Mouse (Mus musculus): ENCODE data around the gene Fermt2. TPM values are rescaled to one million over a fixed set of nuclear protein-coding genes. Genes with fewer than 3 reads are reported as not detected.

Gene Fermt2
- total and polyA plus RNA-seq, 2 experiments from 2014 or later = 26.4 to 66.7 TPM

DNA sequence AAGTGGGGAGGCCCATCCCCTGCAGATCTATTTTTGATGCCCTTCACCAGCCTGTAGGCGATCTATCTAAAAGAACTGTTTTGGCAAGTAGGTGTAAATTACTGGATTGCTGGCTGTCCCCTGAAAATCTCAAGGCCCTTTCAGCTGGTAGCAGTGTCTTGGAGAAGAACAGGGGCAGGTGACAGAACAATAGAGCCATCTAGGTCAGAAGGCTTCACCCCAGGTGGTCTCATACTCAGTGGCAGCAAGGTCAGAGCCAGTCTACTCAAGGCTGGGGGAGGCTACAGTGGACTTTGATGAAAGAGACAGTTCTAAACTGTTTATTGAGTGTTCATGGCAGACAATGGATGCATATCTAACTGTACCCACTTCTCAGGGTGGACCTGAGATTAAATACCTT lies 29.1 kb upstream of the Fermt2 start:
- 91% methylated on average over 1 of the region's 1 CpGs for WGBS
- DNase-seq (ENCODE audit: low spot score) (no peak), ATAC-seq (ENCODE audit: low FRiP score) (no peak)
- Histone ChIP-seq H3K27ac (ENCODE audit: low read depth, low read length) (no peak overlapping the region), H3K9me3 (ENCODE audit: low read length) (no peaks in the 10 kb centered on the region), H3K9ac (replicated peaks; ENCODE audit: low read length, poor library complexity, severe bottlenecking) (no peak overlapping the region), H3K4me3 (ENCODE audit: low read depth, low read length) (no peak overlapping the region), H3K4me1 (ENCODE audit: insufficient read depth, low read length) (no peaks in the 10 kb centered on the region), H3K4me2 (ENCODE audit: low read depth, low read length, poor library complexity, severe bottlenecking) (no peak overlapping the region), H3K27me3 (ENCODE audit: insufficient read depth, low read length) (no peaks in the 10 kb centered on the region), H3K36me3 (ENCODE audit: insufficient read depth, low read length) (no peaks in the 10 kb centered on the region)
- TF ChIP-seq CTCF (IDR thresholded peaks at IDR 0.05) = no peak

DNA sequence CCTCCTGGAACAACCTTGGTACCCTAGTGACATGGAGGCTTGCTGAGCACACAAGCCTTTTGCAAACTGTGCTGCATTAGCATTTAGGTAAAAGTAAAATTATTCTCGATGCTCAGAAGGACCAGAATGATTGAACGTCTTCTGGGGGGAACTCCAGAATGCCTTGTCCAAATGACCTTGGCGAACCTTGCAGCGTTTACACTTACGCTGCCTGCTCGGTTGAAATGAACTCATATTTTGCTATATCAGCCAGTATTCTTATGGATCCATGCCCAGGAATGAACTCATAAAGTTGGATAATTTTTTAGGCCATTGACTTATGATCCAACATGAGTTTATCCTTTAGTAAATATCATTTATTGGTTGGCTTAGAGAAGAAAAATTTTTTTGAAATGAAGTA lies 24.4 kb upstream of the Fermt2 start:
- Histone ChIP-seq H3K27me3 (ENCODE audit: insufficient read depth, low read length) (no peaks in the 10 kb centered on the region), H3K36me3 (ENCODE audit: insufficient read depth, low read length) (no peaks in the 10 kb centered on the region), H3K4me3 (ENCODE audit: low read depth, low read length) (no peak overlapping the region), H3K4me1 (ENCODE audit: insufficient read depth, low read length) (no peaks in the 10 kb centered on the region), H3K9ac (replicated peaks; ENCODE audit: low read length, poor library complexity, severe bottlenecking) (no peak overlapping the region), H3K9me3 (ENCODE audit: low read length) (no peaks in the 10 kb centered on the region), H3K4me2 (ENCODE audit: low read depth, low read length, poor library complexity, severe bottlenecking) (no peak overlapping the region), H3K27ac (ENCODE audit: low read depth, low read length) (no peak overlapping the region)
- WGBS = 89% methylated on average over 6 of the region's 6 CpGs
- DNase-seq (ENCODE audit: low spot score) (no peak), ATAC-seq (ENCODE audit: low FRiP score) (no peak)
- TF ChIP-seq CTCF (IDR thresholded peaks at IDR 0.05) = no peak

GRCm38 (mm10) chr14:45553854-45554253 lies 23.9 kb upstream of the Fermt2 start:
- WGBS = 86% methylated on average over 2 of the region's 2 CpGs
- Histone ChIP-seq H3K9me3 (ENCODE audit: low read length) (no peaks in the 10 kb centered on the region), H3K9ac (replicated peaks; ENCODE audit: low read length, poor library complexity, severe bottlenecking) (no peak overlapping the region), H3K4me3 (ENCODE audit: low read depth, low read length) (no peak overlapping the region), H3K4me2 (ENCODE audit: low read depth, low read length, poor library complexity, severe bottlenecking) (no peak overlapping the region), H3K4me1 (ENCODE audit: insufficient read depth, low read length) (no peaks in the 10 kb centered on the region), H3K27ac (ENCODE audit: low read depth, low read length) (no peak overlapping the region), H3K36me3 (ENCODE audit: insufficient read depth, low read length) (no peaks in the 10 kb centered on the region), H3K27me3 (ENCODE audit: insufficient read depth, low read length) (no peaks in the 10 kb centered on the region)
- DNase-seq (ENCODE audit: low spot score) = no peak
- no peak for ATAC-seq (ENCODE audit: low FRiP score)
- no peak for TF ChIP-seq CTCF (IDR thresholded peaks at IDR 0.05)

DNA sequence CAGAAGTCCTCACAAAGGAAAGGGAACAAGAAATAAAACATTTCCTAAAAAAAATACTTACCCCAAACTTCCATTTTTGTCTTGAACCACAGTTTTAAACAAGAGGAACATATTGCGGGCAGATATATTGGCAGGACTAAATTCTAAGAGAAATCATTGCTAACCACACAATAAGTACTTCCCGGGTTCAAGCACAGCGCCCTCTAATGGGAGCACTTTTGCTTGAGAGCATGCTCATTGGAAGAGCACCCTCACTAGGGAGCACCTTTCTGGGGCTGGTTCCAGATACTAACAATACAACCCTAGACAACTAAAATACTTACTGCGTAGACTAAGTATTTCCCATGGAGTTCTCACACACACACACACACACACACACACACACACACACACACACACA lies 22.5 kb upstream of the Fermt2 start:
- DNase-seq (ENCODE audit: low spot score) = no peak
- no peak overlapping the region for H3K4me2 ChIP-seq (ENCODE audit: low read depth, low read length, poor library complexity, severe bottlenecking)
- H3K27me3 ChIP-seq (ENCODE audit: insufficient read depth, low read length) = no peaks in the 10 kb centered on the region
- ATAC-seq (ENCODE audit: low FRiP score) = no peak
- no peak overlapping the region for H3K27ac ChIP-seq (ENCODE audit: low read depth, low read length)
- H3K36me3 ChIP-seq (ENCODE audit: insufficient read depth, low read length) = no peaks in the 10 kb centered on the region
- no peaks in the 10 kb centered on the region for H3K4me1 ChIP-seq (ENCODE audit: insufficient read depth, low read length)
- no peak for TF ChIP-seq CTCF (IDR thresholded peaks at IDR 0.05)
- H3K4me3 ChIP-seq (ENCODE audit: low read depth, low read length) = no peak overlapping the region
- WGBS = 83% methylated on average over 4 of the region's 4 CpGs
- no peaks in the 10 kb centered on the region for H3K9me3 ChIP-seq (ENCODE audit: low read length)
- H3K9ac ChIP-seq (replicated peaks; ENCODE audit: low read length, poor library complexity, severe bottlenecking) = no peak overlapping the region

DNA sequence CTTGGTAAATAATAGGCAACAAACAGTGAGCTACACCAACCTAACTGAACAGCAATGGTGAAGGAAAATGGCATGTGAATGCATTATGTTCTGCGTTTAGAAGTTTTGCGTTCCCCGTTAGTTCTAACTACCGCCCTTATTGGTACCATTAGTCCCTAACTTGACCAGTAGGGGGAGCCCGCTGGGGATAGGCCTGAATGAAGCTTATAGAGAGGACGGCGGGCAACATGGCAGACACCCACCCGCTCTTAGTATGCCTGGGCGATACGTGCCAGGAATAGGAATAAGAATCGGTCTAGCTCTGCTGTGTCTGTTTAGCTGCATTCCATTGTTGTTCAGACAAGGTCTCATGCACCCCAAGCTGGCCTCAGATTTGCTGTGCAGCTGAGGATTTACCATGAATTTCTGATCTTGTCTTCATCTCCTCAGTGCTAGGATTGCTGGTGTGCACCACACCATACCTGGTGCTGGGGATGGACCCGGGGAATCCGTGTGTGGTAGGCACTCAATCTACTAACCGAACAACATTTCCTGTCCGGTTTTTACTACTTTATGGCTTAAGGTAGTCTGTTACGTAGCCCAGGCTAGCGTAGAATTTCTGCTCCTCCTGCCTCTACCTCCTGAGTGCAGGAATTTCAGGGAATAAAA lies 21.3 kb upstream of the Fermt2 start:
- no peak overlapping the region for H3K4me2 ChIP-seq (ENCODE audit: low read depth, low read length, poor library complexity, severe bottlenecking)
- peak; percentile 58; the same call in 1 of the 2 replicates for ATAC-seq (ENCODE audit: low FRiP score)

GRCm38 (mm10) chr14:45550010-45550647 lies 20.2 kb upstream of the Fermt2 start:
- Histone ChIP-seq H3K4me1 (ENCODE audit: insufficient read depth, low read length) (no peaks in the 10 kb centered on the region), H3K27me3 (ENCODE audit: insufficient read depth, low read length) (no peaks in the 10 kb centered on the region), H3K27ac (ENCODE audit: low read depth, low read length) (no peak overlapping the region), H3K36me3 (ENCODE audit: insufficient read depth, low read length) (no peaks in the 10 kb centered on the region), H3K4me2 (ENCODE audit: low read depth, low read length, poor library complexity, severe bottlenecking) (no peak overlapping the region), H3K4me3 (ENCODE audit: low read depth, low read length) (no peak overlapping the region), H3K9me3 (ENCODE audit: low read length) (no peaks in the 10 kb centered on the region), H3K9ac (replicated peaks; ENCODE audit: low read length, poor library complexity, severe bottlenecking) (no peak overlapping the region)
- WGBS = 75% methylated on average over 13 of the region's 13 CpGs
- no peak for TF ChIP-seq CTCF (IDR thresholded peaks at IDR 0.05)
- ATAC-seq (ENCODE audit: low FRiP score) (no peak), DNase-seq (ENCODE audit: low spot score) (no peak)

More for the DNA sequence above, 21.3 kb upstream of the Fermt2 start:
- peak; percentile 74 for DNase-seq (ENCODE audit: low spot score)
- H3K27ac ChIP-seq (ENCODE audit: low read depth, low read length) = no peak overlapping the region
- H3K4me3 ChIP-seq (ENCODE audit: low read depth, low read length) = no peak overlapping the region
- H3K9me3 ChIP-seq (ENCODE audit: low read length) = no peaks in the 10 kb centered on the region
- WGBS = 53% methylated on average over 17 of the region's 17 CpGs
- TF ChIP-seq CTCF (IDR thresholded peaks at IDR 0.05) = peak; percentile 73
- no peaks in the 10 kb centered on the region for H3K27me3 ChIP-seq (ENCODE audit: insufficient read depth, low read length)
- no peaks in the 10 kb centered on the region for H3K4me1 ChIP-seq (ENCODE audit: insufficient read depth, low read length)
- H3K36me3 ChIP-seq (ENCODE audit: insufficient read depth, low read length) = no peaks in the 10 kb centered on the region
- no peak overlapping the region for H3K9ac ChIP-seq (replicated peaks; ENCODE audit: low read length, poor library complexity, severe bottlenecking)

Data from midbrain, postnatal 0 days (tissue).